Mouse (Mus musculus): ENCODE results near the gene Tom1. TPM values are rescaled to one million over a fixed set of nuclear protein-coding genes. Genes with fewer than 3 reads are reported as not detected.
A peak's percentile ranks its signal among the peaks of the same experiment; 100 is the strongest.

The Tom1 gene
- polyA plus RNA-seq, 1 experiment = 29.7 TPM

DNA sequence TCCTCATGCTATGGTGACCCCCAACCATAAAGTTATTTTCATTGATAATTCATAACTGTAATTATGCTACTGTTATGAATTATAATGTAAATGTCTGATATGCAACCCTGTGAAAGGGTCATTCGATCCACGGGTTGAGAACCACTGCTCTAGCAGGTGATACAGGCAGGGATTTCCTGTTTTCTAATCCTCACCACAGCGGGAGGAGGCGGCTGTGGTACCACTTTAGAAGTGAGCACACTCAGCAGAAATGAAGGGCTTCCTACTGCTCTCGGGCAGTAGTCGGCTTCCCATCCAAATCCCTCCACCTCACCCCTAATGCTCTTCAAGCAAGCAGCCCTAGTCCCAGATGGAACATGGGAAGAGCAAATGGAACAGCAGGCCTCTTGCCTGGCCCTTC, 26.5 kb downstream of the Tom1 start:
- TF ChIP-seq CTCF (IDR thresholded peaks at IDR 0.05; ENCODE audit: extremely low read depth, insufficient read depth, insufficient read length, insufficient replicate concordance) (no peak), POLR2A (IDR thresholded peaks at IDR 0.05; ENCODE audit: low read depth, low read length) (no peak)
- H3K4me1 ChIP-seq (ENCODE audit: control insufficient read depth, insufficient read depth, insufficient read length) = no peaks in the 10 kb centered on the region

DNA sequence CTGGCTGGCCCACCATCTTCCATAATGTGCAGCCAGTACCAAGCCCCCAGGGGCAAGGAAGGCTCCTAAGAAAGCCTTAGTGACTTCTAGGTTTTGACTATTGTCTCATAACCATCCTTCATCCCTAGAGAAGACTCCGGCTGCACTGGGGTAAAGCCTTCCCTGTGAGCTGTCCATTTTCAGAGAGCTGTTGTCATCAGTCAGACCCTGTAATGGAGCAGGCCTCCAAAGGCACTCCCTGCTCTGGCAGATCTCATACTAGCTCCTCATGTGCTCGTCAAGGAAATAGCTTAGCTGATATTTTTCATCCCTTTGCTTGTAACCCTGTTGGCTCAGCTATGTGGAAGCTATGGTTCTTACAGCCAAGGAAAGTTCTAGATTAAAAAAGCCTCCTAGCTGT, 27.3 kb downstream of the Tom1 start:
- Histone ChIP-seq H3K27me3 (ENCODE audit: control insufficient read depth, insufficient read depth, low read length) (no peaks in the 10 kb centered on the region), H3K4me3 (ENCODE audit: extremely low read depth, insufficient read depth, insufficient read length) (no peak overlapping the region), H3K36me3 (ENCODE audit: control insufficient read depth, insufficient read depth, low read length) (peaks cover 4% of the 10 kb centered on the region), H3K4me1 (ENCODE audit: control insufficient read depth, insufficient read depth, insufficient read length) (no peaks in the 10 kb centered on the region), H3K27ac (ENCODE audit: insufficient read depth, low read length) (no peak overlapping the region)
- 90% methylated on average over 2 of the region's 2 CpGs for WGBS
- DNase-seq (ENCODE audit: low read depth in 1 of 2, low spot score in 2 of 2) = no peak
- no peak for TF ChIP-seq CTCF (IDR thresholded peaks at IDR 0.05; ENCODE audit: extremely low read depth, insufficient read depth, insufficient read length, insufficient replicate concordance)
- TF ChIP-seq POLR2A (IDR thresholded peaks at IDR 0.05; ENCODE audit: low read depth, low read length) = no peak

More for the DNA sequence above, 26.5 kb downstream of the Tom1 start:
- H3K36me3 ChIP-seq (ENCODE audit: control insufficient read depth, insufficient read depth, low read length) = peaks cover 2% of the 10 kb centered on the region
- no peak overlapping the region for H3K27ac ChIP-seq (ENCODE audit: insufficient read depth, low read length)
- WGBS = 47% methylated on average over 6 of the region's 6 CpGs
- no peaks in the 10 kb centered on the region for H3K27me3 ChIP-seq (ENCODE audit: control insufficient read depth, insufficient read depth, low read length)
- H3K4me3 ChIP-seq (ENCODE audit: extremely low read depth, insufficient read depth, insufficient read length) = no peak overlapping the region
- no peak for DNase-seq (ENCODE audit: low read depth in 1 of 2, low spot score in 2 of 2)

DNA sequence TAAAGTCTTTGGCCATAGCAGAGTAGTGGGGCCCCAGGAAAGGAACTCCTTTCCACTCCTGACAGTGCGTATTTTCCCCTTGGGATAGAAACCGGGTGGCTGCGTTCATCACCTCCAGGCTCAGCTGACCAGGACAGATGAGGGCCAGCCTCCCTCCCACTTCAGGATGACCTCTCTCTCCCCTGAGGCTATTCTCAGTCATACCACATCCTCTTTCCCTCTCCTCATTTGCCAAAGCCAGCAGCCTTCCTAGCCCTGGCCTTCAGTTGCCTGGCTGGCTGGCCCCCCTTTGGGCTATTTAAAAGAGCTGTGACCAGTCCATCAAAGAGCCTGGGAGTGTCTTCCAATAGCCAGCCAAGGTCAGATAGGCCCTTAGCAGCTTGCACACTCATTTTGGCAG, 29.8 kb downstream of the Tom1 start:
- TF ChIP-seq CTCF (IDR thresholded peaks at IDR 0.05; ENCODE audit: extremely low read depth, insufficient read depth, insufficient read length, insufficient replicate concordance) (no peak), POLR2A (IDR thresholded peaks at IDR 0.05; ENCODE audit: low read depth, low read length) (no peak)
- Histone ChIP-seq H3K27me3 (ENCODE audit: control insufficient read depth, insufficient read depth, low read length) (no peaks in the 10 kb centered on the region), H3K27ac (ENCODE audit: insufficient read depth, low read length) (no peak overlapping the region), H3K36me3 (ENCODE audit: control insufficient read depth, insufficient read depth, low read length) (peaks cover 3% of the 10 kb centered on the region), H3K4me1 (ENCODE audit: control insufficient read depth, insufficient read depth, insufficient read length) (no peaks in the 10 kb centered on the region), H3K4me3 (ENCODE audit: extremely low read depth, insufficient read depth, insufficient read length) (no peak overlapping the region)
- WGBS = 95% methylated on average over 3 of the region's 3 CpGs
- no peak for DNase-seq (ENCODE audit: low read depth in 1 of 2, low spot score in 2 of 2)

GRCm38 (mm10) chr8:75064790-75065189, 31.3 kb downstream of the Tom1 start:
- Histone ChIP-seq H3K36me3 (ENCODE audit: control insufficient read depth, insufficient read depth, low read length) (peaks cover 2% of the 10 kb centered on the region), H3K27ac (ENCODE audit: insufficient read depth, low read length) (no peak overlapping the region), H3K4me3 (ENCODE audit: extremely low read depth, insufficient read depth, insufficient read length) (no peak overlapping the region), H3K4me1 (ENCODE audit: control insufficient read depth, insufficient read depth, insufficient read length) (no peaks in the 10 kb centered on the region), H3K27me3 (ENCODE audit: control insufficient read depth, insufficient read depth, low read length) (no peaks in the 10 kb centered on the region)
- 86% methylated on average over 3 of the region's 3 CpGs for WGBS
- DNase-seq (ENCODE audit: low read depth in 1 of 2, low spot score in 2 of 2) = no peak
- TF ChIP-seq POLR2A (IDR thresholded peaks at IDR 0.05; ENCODE audit: low read depth, low read length) (no peak), CTCF (IDR thresholded peaks at IDR 0.05; ENCODE audit: extremely low read depth, insufficient read depth, insufficient read length, insufficient replicate concordance) (no peak)

DNA sequence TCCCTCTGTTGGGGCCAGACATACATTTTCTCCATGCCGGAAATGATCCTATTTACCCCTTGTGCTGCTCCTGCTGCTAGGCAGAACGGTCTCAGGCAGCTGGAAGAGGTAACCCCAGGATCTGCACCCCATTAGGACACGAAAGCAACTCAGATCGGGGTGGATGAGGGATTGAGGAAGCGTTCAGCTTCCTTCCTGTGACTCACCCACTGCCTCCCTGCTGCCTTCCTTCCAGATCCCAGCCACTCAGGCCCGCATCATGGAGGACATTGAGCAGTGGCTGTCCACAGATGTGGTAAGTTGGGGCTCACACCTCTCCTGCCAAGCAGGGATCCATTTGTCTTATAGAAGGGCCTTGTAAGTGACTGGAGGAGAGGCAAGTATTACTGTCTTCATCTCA, 33.8 kb downstream of the Tom1 start:
- no peaks in the 10 kb centered on the region for H3K4me1 ChIP-seq (ENCODE audit: control insufficient read depth, insufficient read depth, insufficient read length)
- no peak overlapping the region for H3K27ac ChIP-seq (ENCODE audit: insufficient read depth, low read length)
- DNase-seq (ENCODE audit: low read depth in 1 of 2, low spot score in 2 of 2) = no peak
- 62% methylated on average over 6 of the region's 6 CpGs for WGBS
- peaks cover 2% of the 10 kb centered on the region for H3K36me3 ChIP-seq (ENCODE audit: control insufficient read depth, insufficient read depth, low read length)
- no peak for TF ChIP-seq POLR2A (IDR thresholded peaks at IDR 0.05; ENCODE audit: low read depth, low read length)
- no peak for TF ChIP-seq CTCF (IDR thresholded peaks at IDR 0.05; ENCODE audit: extremely low read depth, insufficient read depth, insufficient read length, insufficient replicate concordance)
- no peak overlapping the region for H3K4me3 ChIP-seq (ENCODE audit: extremely low read depth, insufficient read depth, insufficient read length)
- no peaks in the 10 kb centered on the region for H3K27me3 ChIP-seq (ENCODE audit: control insufficient read depth, insufficient read depth, low read length)

- Histone ChIP-seq H3K36me3 (ENCODE audit: control insufficient read depth, insufficient read depth, low read length) (peaks cover 2% of the 10 kb centered on the region), H3K27me3 (ENCODE audit: control insufficient read depth, insufficient read depth, low read length) (no peaks in the 10 kb centered on the region), H3K4me3 (ENCODE audit: extremely low read depth, insufficient read depth, insufficient read length) (no peak overlapping the region), H3K4me1 (ENCODE audit: control insufficient read depth, insufficient read depth, insufficient read length) (no peaks in the 10 kb centered on the region), H3K27ac (ENCODE audit: insufficient read depth, low read length) (no peak overlapping the region)
- DNase-seq (ENCODE audit: low read depth in 1 of 2, low spot score in 2 of 2) = no peak
- WGBS = 100% methylated on average over 1 of the region's 1 CpGs
- TF ChIP-seq CTCF (IDR thresholded peaks at IDR 0.05; ENCODE audit: extremely low read depth, insufficient read depth, insufficient read length, insufficient replicate concordance) (no peak), POLR2A (IDR thresholded peaks at IDR 0.05; ENCODE audit: low read depth, low read length) (no peak)
These were observed 36.8 kb downstream of the Tom1 start for GRCm38 (mm10) chr8:75070297-75070696.

DNA sequence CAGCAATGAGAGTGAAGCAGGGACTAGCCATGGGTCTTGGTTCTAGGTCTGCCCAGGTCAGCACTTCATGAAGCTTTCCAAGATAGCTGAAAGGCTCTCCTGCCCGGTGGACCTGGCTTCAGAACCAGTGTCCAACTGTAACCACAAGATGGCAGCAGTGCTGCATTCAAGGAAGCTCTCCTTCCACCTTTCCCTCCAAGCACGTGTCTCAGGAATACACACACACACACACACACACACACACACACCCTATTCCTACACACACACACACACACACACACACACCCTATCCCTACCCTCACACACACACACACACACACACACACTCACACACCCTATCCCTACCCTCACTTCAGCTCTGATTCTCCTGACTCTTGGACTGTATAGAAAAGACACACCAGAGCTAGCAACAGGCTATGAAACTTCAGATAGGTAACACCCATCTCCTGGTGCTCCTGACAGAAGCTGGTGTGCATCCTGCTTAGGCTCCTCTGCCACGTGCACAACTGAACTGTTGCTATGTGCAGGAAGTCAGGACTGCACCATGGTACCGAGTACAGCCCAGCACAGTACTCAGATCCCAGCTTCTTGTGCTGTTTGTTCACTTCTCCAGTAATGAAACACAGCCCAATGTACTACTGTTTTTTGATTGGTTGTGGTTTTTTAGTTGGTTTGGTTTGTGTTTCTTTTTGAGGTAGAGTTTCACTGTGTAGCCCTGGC, 38.3 kb downstream of the Tom1 start:
- 19% methylated on average over 4 of the region's 4 CpGs for WGBS
- peak in 1 of 2 experiments; percentile 60 for DNase-seq (ENCODE audit: low read depth in 1 of 2, low spot score in 2 of 2)
- TF ChIP-seq POLR2A (IDR thresholded peaks at IDR 0.05; ENCODE audit: low read depth, low read length) (no peak), CTCF (IDR thresholded peaks at IDR 0.05; ENCODE audit: extremely low read depth, insufficient read depth, insufficient read length, insufficient replicate concordance) (peak; percentile 81; the same call in 1 of the 2 replicates)

More for the DNA sequence above, 38.3 kb downstream of the Tom1 start:
- no peak overlapping the region for H3K4me3 ChIP-seq (ENCODE audit: extremely low read depth, insufficient read depth, insufficient read length)
- H3K4me1 ChIP-seq (ENCODE audit: control insufficient read depth, insufficient read depth, insufficient read length) = no peaks in the 10 kb centered on the region
- H3K36me3 ChIP-seq (ENCODE audit: control insufficient read depth, insufficient read depth, low read length) = no peaks in the 10 kb centered on the region; the same call in 1 of the 2 replicates
- H3K27ac ChIP-seq (ENCODE audit: insufficient read depth, low read length) = no peak overlapping the region
- H3K27me3 ChIP-seq (ENCODE audit: control insufficient read depth, insufficient read depth, low read length) = no peaks in the 10 kb centered on the region
